Mouse (Mus musculus) intestine, embryonic 16.5 days (tissue): ENCODE results near the gene Hist1h4j. TPM values are rescaled to one million over a fixed set of nuclear protein-coding genes. Genes with fewer than 3 reads are reported as not detected.

Experiments
- microRNA-seq: library from miRNA; unstranded; fragments of <30 nt; microRNA quantifications from one replicate; pipeline ENCODE4, GENCODE M21; 2016
- polyA plus RNA-seq: library from polyadenylated mRNA; unstranded; fragments of >200 nt; fragmentation: Nextera tagmentation; extraction: Ambion mirVana; gene quantifications from 2 replicates; pipeline ENCODE4 v1.2.1, GENCODE M21; 2015

Hist1h4j gene
- polyA plus RNA-seq, 1 experiment from 2014 or later: 2.1 TPM

Small RNA genes lying within 50 kb of the gene (microRNA-seq; reads per million reads assigned to microRNA genes)
- gene Gm44357: not detected
- not detected for gene Gm44367
- not detected for gene Gm44454

Other genes starting within 250 kb of the Hist1h4j start
- 0.22 and 0.39 TPM in 2 replicates for gene AK157302, start 239.8 kb upstream of the Hist1h4j start, polyA plus RNA-seq
- 10.9 and 12.1 TPM in 2 replicates for gene Gm11273, start 233.6 kb upstream of the Hist1h4j start, polyA plus RNA-seq
- 3.0 and 3.4 TPM in 2 replicates for gene Zkscan8, start 203.9 kb upstream of the Hist1h4j start, polyA plus RNA-seq
- 0.11 and 0.17 TPM in 2 replicates for gene Olfr1366, start 192.3 kb upstream of the Hist1h4j start, polyA plus RNA-seq
- not detected in 2 replicates for gene Olfr1535, start 175.2 kb upstream of the Hist1h4j start, polyA plus RNA-seq
- not detected in 2 replicates for gene Olfr1364, start 153.3 kb upstream of the Hist1h4j start, polyA plus RNA-seq
- not detected in 2 replicates for gene Olfr1362, start 121.0 kb upstream of the Hist1h4j start, polyA plus RNA-seq
- gene Olfr11, start 92.5 kb upstream of the Hist1h4j start, polyA plus RNA-seq: not detected in 2 replicates
- gene Olfr1361, start 71.7 kb upstream of the Hist1h4j start, polyA plus RNA-seq: not detected in 2 replicates
- gene Olfr1360, start 57.7 kb upstream of the Hist1h4j start, polyA plus RNA-seq: not detected in 2 replicates
- not detected in 2 replicates for gene Olfr1359, start 37.0 kb upstream of the Hist1h4j start, polyA plus RNA-seq
- gene Hist1h2bl, start 18.9 kb upstream of the Hist1h4j start, polyA plus RNA-seq: 2.3 and 2.5 TPM in 2 replicates
- 10.9 and 17.9 TPM in 2 replicates for gene Hist1h2ai, start 18.6 kb upstream of the Hist1h4j start, polyA plus RNA-seq
- 4.8 and 9.5 TPM in 2 replicates for gene Hist1h3h, start 17.4 kb upstream of the Hist1h4j start, polyA plus RNA-seq
- gene Hist1h2bm, start 13.0 kb upstream of the Hist1h4j start, polyA plus RNA-seq: 1.7 and 3.5 TPM in 2 replicates
- 4.0 and 4.7 TPM in 2 replicates for gene Hist1h4k, start 15.4 kb downstream of the Hist1h4j start, polyA plus RNA-seq
- 13.0 and 13.5 TPM in 2 replicates for gene Hist1h2ak, start 18.8 kb downstream of the Hist1h4j start, polyA plus RNA-seq
- 1.9 and 2.5 TPM in 2 replicates for gene Hist1h2bn, start 19.1 kb downstream of the Hist1h4j start, polyA plus RNA-seq
- 10.0 and 14.9 TPM in 2 replicates for gene Hist1h1b, start 45.6 kb downstream of the Hist1h4j start, polyA plus RNA-seq
- 53.6 and 66.8 TPM in 2 replicates for gene Hist1h3i, start 48.3 kb downstream of the Hist1h4j start, polyA plus RNA-seq
- 3.8 and 4.1 TPM in 2 replicates for gene Hist1h2an, start 52.2 kb downstream of the Hist1h4j start, polyA plus RNA-seq
- gene Hist1h2bp, start 52.4 kb downstream of the Hist1h4j start, polyA plus RNA-seq: 1.5 and 1.7 TPM in 2 replicates
- 13.4 and 17.9 TPM in 2 replicates for gene Hist1h2bq, start 75.1 kb downstream of the Hist1h4j start, polyA plus RNA-seq
- gene Hist1h2ao, start 75.4 kb downstream of the Hist1h4j start, polyA plus RNA-seq: not detected in 2 replicates
- 1.0 TPM in 1 of 2 replicates, not detected in the other for gene Hist1h4m, start 76.7 kb downstream of the Hist1h4j start, polyA plus RNA-seq
- gene Hist1h4n, start 97.1 kb downstream of the Hist1h4j start, polyA plus RNA-seq: 5.7 and 9.6 TPM in 2 replicates
- gene Hist1h2ap, start 98.4 kb downstream of the Hist1h4j start, polyA plus RNA-seq: 2,307 and 2,693 TPM in 2 replicates
- 15.5 and 19.5 TPM in 2 replicates for gene Hist1h2br, start 98.7 kb downstream of the Hist1h4j start, polyA plus RNA-seq
- gene Zfp184, start 210.0 kb downstream of the Hist1h4j start, polyA plus RNA-seq: 4.4 and 4.7 TPM in 2 replicates
- gene Pom121l2, start 246.1 kb downstream of the Hist1h4j start, polyA plus RNA-seq: 0.10 TPM in 1 of 2 replicates, not detected in the other